Comparison of ENCODE assay signal across 8 mouse cellular contexts in the genomic region with DNA sequence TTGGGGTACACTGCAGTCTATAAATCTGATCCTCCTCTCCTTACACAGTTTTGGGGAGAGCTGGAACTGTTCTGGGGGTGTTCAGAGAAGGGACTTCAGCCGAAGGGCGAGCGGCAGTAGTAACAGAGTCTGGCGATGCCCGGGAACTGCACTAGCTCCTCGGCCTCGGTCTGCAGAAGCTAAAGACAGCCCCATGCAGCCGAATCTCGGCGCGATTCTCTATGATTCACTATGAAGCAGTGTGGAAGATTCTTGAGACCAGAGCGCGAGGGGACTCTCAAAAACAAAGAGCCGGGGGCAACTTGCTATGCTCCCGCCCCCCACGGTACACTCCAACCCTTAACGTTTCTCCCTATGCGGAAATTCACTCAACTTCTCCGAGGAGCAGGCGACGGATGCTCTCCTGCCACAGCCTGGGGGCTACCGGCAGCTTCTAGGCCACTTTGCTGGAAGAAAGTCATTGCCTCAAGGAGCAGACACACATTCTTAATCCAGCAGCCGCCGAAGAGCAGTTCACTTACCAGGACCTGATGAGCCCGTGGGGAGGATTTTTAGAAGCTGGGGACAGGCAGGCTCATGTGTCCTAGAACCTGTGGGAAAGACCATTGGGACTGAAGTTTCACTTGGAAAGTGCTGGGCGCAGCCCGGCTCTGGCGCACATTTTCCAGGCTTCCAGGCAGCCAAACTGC.
DNase-seq lines count a peak whose midpoint lies in the region; ATAC-seq lines count a peak whose summit lies in the region.

No protein-coding gene starts in this region.

- H3K4me3 ChIP-seq in brown adipose tissue, adult 24 weeks (ENCODE audit: insufficient read depth, low read depth, low read length) = peak overlapping the region; percentile 64
- H3K4me3 ChIP-seq in forebrain, embryonic 16.5 days (replicated peaks; ENCODE audit: low read length) = peak overlapping the region; percentile 44
- peak overlapping the region; percentile 28 for H3K4me3 ChIP-seq in hindbrain, embryonic 14.5 days (replicated peaks; ENCODE audit: low read length)
- H3K4me3 ChIP-seq in limb, embryonic 12.5 days (replicated peaks) = peak overlapping the region; percentile 40

- H3K4me2 ChIP-seq in forebrain, embryonic 16.5 days (ENCODE audit: low read length) = peak overlapping the region; percentile 83
- H3K4me2 ChIP-seq in hindbrain, embryonic 14.5 days (replicated peaks) = peak overlapping the region; percentile 69
- peak overlapping the region; percentile 77 for H3K4me2 ChIP-seq in limb, embryonic 12.5 days

- ATAC-seq in forebrain, embryonic 16.5 days = no peak
- ATAC-seq in hindbrain, embryonic 14.5 days (ENCODE audit: low FRiP score) = no peak
- no peak for ATAC-seq in limb, embryonic 12.5 days (ENCODE audit: insufficient number of reproducible peaks, insufficient read depth, low FRiP score, low TSS enrichment, low read depth)

- H3K36me3 ChIP-seq in forebrain, embryonic 16.5 days (ENCODE audit: control insufficient read depth, insufficient read depth) = no peaks in the 10 kb centered on the region
- H3K36me3 ChIP-seq in hindbrain, embryonic 14.5 days (replicated peaks; ENCODE audit: control insufficient read depth, insufficient read depth) = no peaks in the 10 kb centered on the region
- no peaks in the 10 kb centered on the region for H3K36me3 ChIP-seq in limb, embryonic 12.5 days

- peak overlapping the region; percentile 81 for H3K27ac ChIP-seq in brown adipose tissue, adult 24 weeks (replicated peaks; ENCODE audit: low read depth, low read length)
- H3K27ac ChIP-seq in forebrain, embryonic 16.5 days (ENCODE audit: low read length) = peak overlapping the region; percentile 88
- peak overlapping the region; percentile 62 for H3K27ac ChIP-seq in hindbrain, embryonic 14.5 days
- no peak overlapping the region for H3K27ac ChIP-seq in limb, embryonic 12.5 days

- peak overlapping the region; percentile 78 for H3K9ac ChIP-seq in forebrain, embryonic 16.5 days (replicated peaks; ENCODE audit: low read depth, low read length)
- peak overlapping the region; percentile 57 for H3K9ac ChIP-seq in hindbrain, embryonic 14.5 days
- peak overlapping the region; percentile 57 for H3K9ac ChIP-seq in limb, embryonic 12.5 days (replicated peaks)

- no peaks in the 10 kb centered on the region for H3K9me3 ChIP-seq in forebrain, embryonic 16.5 days (ENCODE audit: control insufficient read depth, low read length)
- no peaks in the 10 kb centered on the region for H3K9me3 ChIP-seq in hindbrain, embryonic 14.5 days (ENCODE audit: control insufficient read depth, low read length)
- H3K9me3 ChIP-seq in limb, embryonic 12.5 days = no peaks in the 10 kb centered on the region

- H3K27me3 ChIP-seq in forebrain, embryonic 16.5 days (replicated peaks; ENCODE audit: control insufficient read depth, insufficient read depth, low read length) = 0 out of 2 replicates have a peak, but pooled peaks cover 2% of the 10 kb centered on the region
- H3K27me3 ChIP-seq in hindbrain, embryonic 14.5 days (ENCODE audit: control insufficient read depth, insufficient read depth, low read length) = peaks cover 24% of the 10 kb centered on the region
- H3K27me3 ChIP-seq in limb, embryonic 12.5 days = peaks cover 43% of the 10 kb centered on the region

- H3K4me1 ChIP-seq in brown adipose tissue, adult 24 weeks (ENCODE audit: control insufficient read depth, insufficient read depth, insufficient read length, low read length) = peaks cover 28% of the 10 kb centered on the region
- peaks cover 66% of the 10 kb centered on the region for H3K4me1 ChIP-seq in forebrain, embryonic 16.5 days (replicated peaks; ENCODE audit: control insufficient read depth, insufficient read depth, low read length)
- H3K4me1 ChIP-seq in hindbrain, embryonic 14.5 days (replicated peaks; ENCODE audit: control insufficient read depth, insufficient read depth, low read length) = peaks cover 27% of the 10 kb centered on the region
- H3K4me1 ChIP-seq in limb, embryonic 12.5 days (replicated peaks) = peaks cover 50% of the 10 kb centered on the region

- DNase-seq in adrenal gland, adult (ENCODE audit: inconsistent age in 2 of 2, low spot score in 1 of 2) = peak; percentile 42 to 84
- no peak for DNase-seq in adrenal gland, adult 8-10 months
- DNase-seq in hindbrain, embryonic 14.5 days (ENCODE audit: low spot score) = peak; percentile 62
- peak; percentile 77 for DNase-seq in neural tube, embryonic 10.5 days (ENCODE audit: extremely low spot score, low spot score)
- DNase-seq in c-Kit-positive CD71-positive TER-119-positive erythroid progenitor cells, embryonic 14.5 days (ENCODE audit: low spot score) = no peak

- 1% methylated on average over 28 of the region's 28 CpGs for WGBS in forebrain, embryonic 16.5 days
- 2% methylated on average over 28 of the region's 28 CpGs for WGBS in hindbrain, embryonic 14.5 days
- WGBS in limb, embryonic 12.5 days = under 1% methylated on average over 28 of the region's 28 CpGs

Comparison
In these comparisons a context has a peak if more than half of its experiments do, and no peak if none do; other contexts are left out.
1. DNase-seq: peak in adrenal gland, adult (2 of 2), hindbrain, embryonic 14.5 days (single experiment) and neural tube, embryonic 10.5 days (single experiment); none in adrenal gland, adult 8-10 months (single experiment) and c-Kit-positive CD71-positive TER-119-positive erythroid progenitor cells, embryonic 14.5 days (single experiment).
2. Peak in every context shown above with its lines, with median percentiles within 50 percentile points of each other: H3K4me3 ChIP-seq, H3K4me2 ChIP-seq and H3K9ac ChIP-seq.